Mouse (Mus musculus): ENCODE measurements around the gene Prss2.

DNA sequence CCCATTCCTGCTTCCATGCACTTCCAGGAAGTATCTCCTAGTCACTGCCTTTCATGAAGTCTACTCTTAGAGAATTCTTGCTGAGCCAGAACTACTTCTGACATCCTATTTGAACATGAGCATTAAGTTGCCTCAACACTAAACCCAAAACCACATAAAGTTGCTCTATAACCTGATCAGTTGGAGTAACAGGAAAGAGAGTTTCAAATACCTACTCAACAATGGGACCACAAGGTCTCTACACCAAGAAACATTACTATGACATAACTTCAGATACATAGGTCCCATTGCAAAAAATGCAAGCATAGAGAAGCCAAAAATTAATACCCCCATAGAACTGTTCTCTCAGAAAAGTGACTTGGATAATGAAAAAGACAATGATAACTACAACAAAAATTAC lies 4.9 kb downstream of the Prss2 start:
- TF ChIP-seq CTCF (IDR thresholded peaks at IDR 0.05; ENCODE audit: low read depth) (no peak), EP300 (IDR thresholded peaks at IDR 0.05; ENCODE audit: low read depth) (no peak)
